Mouse (Mus musculus) forebrain, embryonic 16.5 days (tissue): Measurements from ENCODE around the gene Ric8a. TPM values are rescaled to one million over a fixed set of nuclear protein-coding genes. Genes with fewer than 3 reads are reported as not detected.

Experiments
- ATAC-seq: fragments of 200-750 bp; cut with Nextera tagmentation; 2 replicates; pipeline ENCODE4 v1.8.0; 2017; ENCODE audit warnings: mild to moderate bottlenecking, moderate library complexity
- H3K27ac ChIP-seq: fragments of 300-500 bp; sonication (generic); 2 replicates; pipeline ENCODE4 v1.5.1; 2014; ENCODE audit warnings: low read length, control low read depth
- H3K27me3 ChIP-seq: fragments of 300-500 bp; sonication (generic); replicated peaks from 2 replicates; pipeline ENCODE4 v1.6.1; 2014; ENCODE audit warnings: low read length; ENCODE audit not compliant: control insufficient read depth, insufficient read depth
- H3K36me3 ChIP-seq: fragments of 300-500 bp; sonication (generic); 2 replicates; pipeline ENCODE4 v1.6.1; 2014; ENCODE audit not compliant: control insufficient read depth, insufficient read depth
- H3K4me1 ChIP-seq: fragments of 300-500 bp; sonication (generic); replicated peaks from 2 replicates; pipeline ENCODE4 v1.6.1; 2014; ENCODE audit warnings: low read length; ENCODE audit not compliant: control insufficient read depth, insufficient read depth
- H3K4me2 ChIP-seq: fragments of 300-500 bp; sonication (generic); 2 replicates; pipeline ENCODE4 v1.6.1; 2014; ENCODE audit warnings: mild to moderate bottlenecking, low read length, control low read depth
- H3K4me3 ChIP-seq: fragments of 300-500 bp; sonication (generic); replicated peaks from 2 replicates; pipeline ENCODE4 v1.5.1; 2014; ENCODE audit warnings: mild to moderate bottlenecking, low read length, control low read depth
- H3K9ac ChIP-seq: fragments of 300-500 bp; sonication (generic); replicated peaks from 2 replicates; pipeline ENCODE4 v1.6.1; 2014; ENCODE audit warnings: low read depth, low read length, control low read depth
- H3K9me3 ChIP-seq: fragments of 300-500 bp; sonication (generic); 2 replicates; pipeline ENCODE4 v1.6.1; 2016; ENCODE audit warnings: low read length; ENCODE audit not compliant: control insufficient read depth
- WGBS: fragments of 180-500 bp; shearing (Covaris S2); extraction: QIAGEN DNeasy Blood & Tissue Kit; methylation state at CpG from one replicate; pipeline ENCODE4 v1.1.7; 2014; 5-methylcytosine and 5-hydroxymethylcytosine counted together
- polyA plus RNA-seq: library from polyadenylated mRNA; unstranded; fragments of >200 nt; fragmentation: Nextera tagmentation; extraction: Ambion mirVana; gene quantifications from 2 replicates; pipeline ENCODE4 v1.2.1, GENCODE M21; 2015

Gene Ric8a
- polyA plus RNA-seq, 1 experiment from 2014 or later, result 101 TPM

GRCm38 (mm10) chr7:140844905-140845665 lies 11.7 kb upstream of the Ric8a start, which contains the start of gene Scgb1c1:
Scgb1c1 (plus strand) TSS chr7:140845547.
- Histone ChIP-seq H3K4me1 (0 out of 2 replicates have a peak, but pooled peaks cover 4% of the 10 kb centered on the region), H3K9me3 (no peaks in the 10 kb centered on the region), H3K27ac (no peak within 1 kb of the TSS), H3K4me2 (no peak within 1 kb of the TSS), H3K36me3 (no peaks in the 10 kb centered on the region), H3K9ac (no peak within 1 kb of the TSS), H3K4me3 (no peak within 1 kb of the TSS), H3K27me3 (no peaks in the 10 kb centered on the region; the same call in 1 of the 2 replicates)
- WGBS, result 25% methylated on average over 14 of the region's 14 CpGs
- ATAC-seq, result peak; percentile 88

GRCm38 (mm10) chr7:140845683-140846082 lies 11.1 kb upstream of the Ric8a start:
- H3K4me1 ChIP-seq, result 0 out of 2 replicates have a peak, but pooled peaks cover 4% of the 10 kb centered on the region
- no peak overlapping the region for H3K9ac ChIP-seq
- 70% methylated on average over 4 of the region's 4 CpGs for WGBS
- no peak for ATAC-seq
- no peaks in the 10 kb centered on the region for H3K36me3 ChIP-seq
- no peak overlapping the region for H3K4me2 ChIP-seq
- no peaks in the 10 kb centered on the region; the same call in 1 of the 2 replicates for H3K27me3 ChIP-seq
- no peaks in the 10 kb centered on the region for H3K9me3 ChIP-seq
- no peak overlapping the region for H3K4me3 ChIP-seq
- H3K27ac ChIP-seq, result no peak overlapping the region

- H3K27me3 ChIP-seq, result no peaks in the 10 kb centered on the region; the same call in 1 of the 2 replicates
- no peak overlapping the region for H3K4me2 ChIP-seq
- H3K9me3 ChIP-seq, result no peaks in the 10 kb centered on the region
- no peak overlapping the region for H3K27ac ChIP-seq
- no peak for ATAC-seq
- no peak overlapping the region for H3K9ac ChIP-seq
- 0 out of 2 replicates have a peak, but pooled peaks cover 4% of the 10 kb centered on the region for H3K4me1 ChIP-seq
- H3K36me3 ChIP-seq, result 0 out of 2 replicates have a peak, but pooled peaks cover 3% of the 10 kb centered on the region
- H3K4me3 ChIP-seq, result no peak overlapping the region
- WGBS, result 85% methylated on average over 10 of the region's 10 CpGs
These were observed 10.1 kb upstream of the Ric8a start for GRCm38 (mm10) chr7:140846676-140847075.

- WGBS, result 55% methylated on average over 11 of the region's 11 CpGs
These were observed 8.8 kb upstream of the Ric8a start, which contains the start of gene Odf3 for GRCm38 (mm10) chr7:140847755-140848580. Odf3 (plus strand) TSS chr7:140847805.

GRCm38 (mm10) chr7:140848591-140848990 lies 8.2 kb upstream of the Ric8a start:
- peaks cover 13% of the 10 kb centered on the region for H3K36me3 ChIP-seq
- ATAC-seq, result no peak
- H3K9me3 ChIP-seq, result no peaks in the 10 kb centered on the region
- H3K27me3 ChIP-seq, result no peaks in the 10 kb centered on the region
- 90% methylated on average over 10 of the region's 10 CpGs for WGBS
- no peak overlapping the region for H3K27ac ChIP-seq
- H3K4me1 ChIP-seq, result 0 out of 2 replicates have a peak, but pooled peaks cover 4% of the 10 kb centered on the region
- no peak overlapping the region for H3K4me3 ChIP-seq
- H3K4me2 ChIP-seq, result no peak overlapping the region
- H3K9ac ChIP-seq, result no peak overlapping the region

More at GRCm38 (mm10) chr7:140847755-140848580, 8.8 kb upstream of the Ric8a start, which contains the start of gene Odf3:
- Histone ChIP-seq H3K4me3 (no peak within 1 kb of the TSS), H3K4me2 (no peak within 1 kb of the TSS), H3K27ac (no peak within 1 kb of the TSS), H3K36me3 (peaks cover 13% of the 10 kb centered on the region), H3K27me3 (no peaks in the 10 kb centered on the region; the same call in 1 of the 2 replicates), H3K9me3 (no peaks in the 10 kb centered on the region), H3K9ac (no peak within 1 kb of the TSS), H3K4me1 (0 out of 2 replicates have a peak, but pooled peaks cover 4% of the 10 kb centered on the region)
- ATAC-seq, result no peak

GRCm38 (mm10) chr7:140851916-140852315 lies 4.8 kb upstream of the Ric8a start:
- H3K9me3 ChIP-seq, result no peaks in the 10 kb centered on the region
- H3K4me1 ChIP-seq, result peaks cover 13% of the 10 kb centered on the region
- H3K27me3 ChIP-seq, result no peaks in the 10 kb centered on the region
- ATAC-seq, result no peak
- peaks cover 18% of the 10 kb centered on the region for H3K36me3 ChIP-seq
- no peak overlapping the region for H3K27ac ChIP-seq
- no peak overlapping the region for H3K9ac ChIP-seq
- no peak overlapping the region for H3K4me2 ChIP-seq
- 92% methylated on average over 4 of the region's 4 CpGs for WGBS
- no peak overlapping the region for H3K4me3 ChIP-seq

- no peak overlapping the region for H3K27ac ChIP-seq
- H3K4me3 ChIP-seq, result no peak overlapping the region
- no peak overlapping the region for H3K4me2 ChIP-seq
- H3K36me3 ChIP-seq, result peaks cover 18% of the 10 kb centered on the region
- H3K9me3 ChIP-seq, result no peaks in the 10 kb centered on the region
- H3K27me3 ChIP-seq, result no peaks in the 10 kb centered on the region
- H3K9ac ChIP-seq, result no peak overlapping the region
- H3K4me1 ChIP-seq, result peaks cover 17% of the 10 kb centered on the region
- no peak for ATAC-seq
- WGBS, result 86% methylated on average over 9 of the region's 9 CpGs
These were observed 3.4 kb upstream of the Ric8a start for GRCm38 (mm10) chr7:140853386-140853785.

- H3K36me3 ChIP-seq, result peaks cover 18% of the 10 kb centered on the region
- no peak overlapping the region for H3K9ac ChIP-seq
- H3K4me3 ChIP-seq, result no peak overlapping the region
- WGBS, result 94% methylated on average over 18 of the region's 18 CpGs
- ATAC-seq, result no peak
- H3K4me2 ChIP-seq, result no peak overlapping the region
- H3K4me1 ChIP-seq, result peaks cover 28% of the 10 kb centered on the region
- no peak overlapping the region for H3K27ac ChIP-seq
- no peaks in the 10 kb centered on the region for H3K9me3 ChIP-seq
- H3K27me3 ChIP-seq, result no peaks in the 10 kb centered on the region
These were observed 2.3 kb upstream of the Ric8a start for GRCm38 (mm10) chr7:140854483-140854882.

- no peak for ATAC-seq
- Histone ChIP-seq H3K4me1 (peaks cover 31% of the 10 kb centered on the region), H3K9me3 (no peaks in the 10 kb centered on the region), H3K36me3 (peaks cover 22% of the 10 kb centered on the region), H3K4me3 (peak overlapping the region; percentile 87), H3K27me3 (no peaks in the 10 kb centered on the region), H3K9ac (peak overlapping the region; percentile 88), H3K4me2 (peak overlapping the region; percentile 95), H3K27ac (no peak overlapping the region)
- 78% methylated on average over 9 of the region's 9 CpGs for WGBS
These were observed 1.6 kb upstream of the Ric8a start for GRCm38 (mm10) chr7:140855181-140855580.
